Mouse (Mus musculus): ENCODE data around the gene Dnajc1.

Gene Dnajc1

DNA sequence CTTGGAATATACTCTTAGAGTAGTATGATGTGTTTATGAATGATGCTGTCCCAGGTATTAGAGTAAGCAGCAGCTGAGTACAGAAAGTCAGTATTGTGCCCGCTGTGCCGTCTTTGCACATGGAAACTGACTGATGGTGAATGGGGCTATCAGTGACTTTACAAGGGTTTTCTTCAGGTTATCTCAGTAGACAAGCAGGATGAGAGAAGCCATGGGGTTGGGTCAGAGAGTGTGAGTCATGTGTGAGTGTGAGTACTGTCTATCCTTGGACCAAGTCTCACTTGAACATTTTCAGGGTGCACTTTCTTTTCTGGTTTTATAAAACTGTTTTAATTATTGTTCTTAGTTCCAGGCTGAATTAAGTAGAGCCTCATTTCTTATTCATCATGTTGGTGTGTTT is 204.3 kb downstream of the Dnajc1 start:
- DNase-seq = no peak

DNA sequence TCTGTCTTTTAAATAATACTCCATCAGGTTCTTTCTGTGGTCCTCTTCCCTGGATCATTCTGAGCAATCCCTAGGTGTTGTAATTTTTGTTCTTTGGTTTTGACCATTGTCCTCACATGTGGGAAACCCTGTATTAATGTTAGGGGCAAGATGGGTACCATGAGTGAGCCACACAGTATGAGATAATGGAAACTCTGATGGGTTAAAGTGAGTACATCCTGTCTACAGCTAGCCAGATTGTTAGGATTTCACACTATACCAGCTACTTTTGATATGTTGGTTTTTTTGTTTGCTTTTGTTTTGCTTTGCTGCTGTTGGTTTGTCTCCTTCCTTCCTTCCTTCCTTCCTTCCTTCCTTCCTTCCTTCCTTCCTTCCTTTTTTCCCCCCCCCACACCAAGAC is 209.6 kb downstream of the Dnajc1 start:
- no peak for DNase-seq

DNA sequence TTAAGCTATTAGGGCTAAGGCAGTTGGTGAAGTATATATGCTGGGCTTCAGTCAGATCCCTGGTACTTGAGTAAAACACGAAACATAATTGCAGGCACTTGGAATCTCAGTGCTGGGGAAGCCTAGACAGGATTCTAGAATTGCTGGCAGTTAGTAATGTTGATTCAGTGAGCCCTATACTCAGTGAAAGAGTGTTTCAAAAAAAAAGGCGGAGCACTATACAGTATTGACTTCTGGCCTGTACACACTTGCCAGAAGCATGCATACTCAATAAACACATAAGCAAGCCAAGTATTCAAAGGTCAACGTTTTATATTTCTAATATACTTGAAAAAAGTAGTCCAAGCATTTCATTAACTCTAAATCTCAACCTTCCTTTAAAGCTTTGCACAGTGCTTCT is 211.0 kb downstream of the Dnajc1 start:
- DNase-seq = no peak

DNA sequence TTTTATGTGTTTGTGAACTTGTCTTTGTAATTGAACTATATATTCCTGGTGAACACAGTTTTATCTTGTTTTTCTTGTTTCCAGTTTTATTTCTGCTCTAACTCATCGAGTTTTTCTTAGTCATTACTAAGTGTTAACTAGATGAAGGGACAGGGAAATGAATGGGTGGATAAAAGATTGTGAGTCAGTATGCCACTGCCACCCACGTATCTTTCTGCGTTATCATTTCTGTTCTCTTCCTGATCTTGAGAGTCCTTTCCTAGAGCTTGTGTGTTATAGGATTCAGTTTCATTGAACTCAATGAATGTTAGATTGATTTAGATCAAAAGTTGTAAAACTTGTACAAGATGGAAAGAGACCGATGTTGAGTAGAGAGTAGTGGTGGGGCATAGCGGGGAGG is 212.3 kb downstream of the Dnajc1 start:
- DNase-seq = no peak

DNA sequence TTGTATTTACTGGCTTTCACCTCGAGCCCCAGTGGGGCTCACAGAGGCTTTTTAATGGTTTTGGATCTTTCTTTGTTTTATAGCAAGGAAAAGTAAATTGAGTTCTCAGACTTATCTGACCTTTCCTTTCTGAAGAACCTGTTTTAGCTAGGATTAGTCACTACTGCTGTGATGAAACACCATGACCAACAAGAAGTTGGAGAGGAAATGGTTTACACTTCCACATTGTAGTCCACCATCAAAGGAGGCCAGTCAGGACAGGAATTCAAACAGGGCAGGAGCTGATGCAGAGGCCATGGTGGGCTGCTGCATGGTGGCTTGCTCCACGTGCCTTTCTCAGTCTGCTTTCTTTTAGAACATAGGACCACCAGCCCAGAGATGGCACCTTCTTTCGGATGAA is 216.4 kb downstream of the Dnajc1 start:
- no peak for DNase-seq

DNA sequence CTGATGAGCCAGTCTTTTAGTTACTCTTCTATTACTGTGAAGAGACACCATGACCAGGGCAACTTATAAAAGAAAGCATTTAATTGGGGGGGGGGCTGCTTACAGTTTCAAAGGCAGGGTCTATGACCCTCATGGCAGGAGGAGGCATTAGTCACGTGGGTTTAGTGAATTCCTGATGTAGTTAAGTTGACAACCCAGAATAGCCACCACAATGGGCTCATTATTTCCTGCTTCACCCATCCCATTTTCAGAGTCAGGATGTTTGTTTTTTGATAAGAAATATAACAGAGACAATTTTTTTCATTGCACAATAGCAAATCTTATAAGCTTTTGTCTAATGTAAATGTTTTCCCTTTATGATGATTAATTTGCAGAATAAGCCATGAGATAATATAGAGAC is 217.4 kb downstream of the Dnajc1 start:
- DNase-seq = no peak

DNA sequence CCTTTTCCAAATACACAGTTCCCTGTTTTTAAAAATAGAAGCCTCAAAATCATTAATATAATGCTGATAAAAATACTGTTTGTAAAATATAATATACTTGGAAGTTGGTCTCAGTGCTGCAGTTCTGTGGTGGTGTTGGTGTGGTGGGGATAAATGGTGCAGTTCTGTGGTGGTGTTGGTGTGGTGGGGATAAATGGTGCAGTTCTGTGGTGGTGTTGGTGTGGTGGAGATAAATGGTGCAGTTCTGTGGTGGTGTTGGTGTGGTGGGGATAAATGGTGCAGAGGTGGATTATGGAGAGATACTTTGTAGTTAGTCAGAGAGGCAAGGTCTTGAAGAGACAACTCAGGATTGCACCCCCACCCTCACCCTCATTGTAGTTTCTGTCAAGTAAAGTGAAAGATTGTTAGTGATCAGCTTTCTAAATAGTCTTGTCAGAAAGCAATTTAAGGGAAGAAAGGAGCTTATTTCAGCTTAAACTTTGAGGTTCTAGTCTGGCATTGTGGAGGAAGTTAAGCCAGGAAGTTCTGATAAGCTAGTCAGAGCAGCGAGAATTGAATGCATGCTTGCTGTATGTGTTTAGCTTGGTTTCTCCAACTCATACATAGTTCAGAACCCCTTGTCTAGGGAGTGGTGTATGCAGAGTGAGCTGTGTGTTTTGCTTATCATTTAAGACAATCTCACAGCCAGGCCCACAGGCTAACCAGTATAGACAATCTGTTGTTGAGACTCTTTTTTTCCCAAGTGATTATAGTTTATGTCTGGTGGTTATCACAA is 223.3 kb downstream of the Dnajc1 start:
- DNase-seq = no peak

DNA sequence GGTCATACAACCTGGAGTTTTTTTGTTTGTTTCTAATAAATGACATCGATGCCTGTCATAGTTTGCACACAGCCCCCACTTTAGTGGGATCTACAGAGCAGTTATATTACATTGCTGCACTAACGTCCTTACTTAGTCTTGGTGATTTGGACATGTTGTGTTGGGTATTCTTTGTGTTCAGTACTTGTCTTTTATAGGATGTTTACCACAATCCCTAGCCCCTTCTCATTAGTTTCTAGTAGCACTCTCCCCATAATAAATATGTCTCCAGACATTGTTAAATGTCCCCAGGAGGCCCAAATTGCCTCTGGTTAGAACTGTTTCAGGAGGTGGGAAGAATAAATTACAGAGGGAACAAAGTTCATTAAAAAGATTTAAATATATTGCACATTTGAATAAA is 227.1 kb downstream of the Dnajc1 start:
- no peak for DNase-seq

DNA sequence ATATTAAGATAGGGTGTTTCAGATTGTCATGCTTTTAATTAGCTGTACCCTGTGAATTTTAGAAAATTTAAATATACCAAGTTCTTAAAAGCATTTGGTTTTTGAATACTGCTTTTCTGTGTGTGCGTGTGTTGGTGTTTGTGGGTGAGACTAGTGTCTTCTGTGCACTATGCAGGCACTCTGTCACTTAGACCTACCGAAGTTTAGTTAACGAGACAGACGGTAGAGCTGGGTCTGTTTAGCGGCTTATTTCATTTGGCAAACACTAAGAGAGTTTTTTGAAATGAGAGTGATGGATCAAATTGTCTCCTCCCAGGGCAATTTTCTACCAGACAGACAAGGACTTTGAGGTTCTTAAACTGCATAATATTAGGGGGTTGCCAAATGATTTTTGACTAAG is 231.6 kb downstream of the Dnajc1 start:
- DNase-seq = no peak

DNA sequence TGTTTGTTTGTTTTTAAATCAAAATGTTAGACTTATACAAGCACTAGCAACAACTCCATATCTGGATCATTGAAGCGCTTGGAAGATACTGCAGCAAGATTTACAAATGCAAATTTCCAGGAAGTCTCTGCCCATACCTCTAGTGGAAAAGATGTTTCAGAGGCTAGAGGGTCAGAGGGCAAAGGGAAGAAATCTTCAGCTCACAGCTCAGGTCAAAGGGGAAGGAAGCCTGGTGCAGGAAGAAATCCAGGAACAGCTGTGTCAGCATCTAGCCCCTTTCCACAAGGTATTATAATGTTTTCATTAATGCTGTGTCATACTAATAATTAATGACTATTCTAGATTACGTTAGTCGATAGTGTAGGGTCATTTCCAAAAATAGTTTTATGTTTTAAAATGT is 233.2 kb downstream of the Dnajc1 start:
- no peak for DNase-seq

DNA sequence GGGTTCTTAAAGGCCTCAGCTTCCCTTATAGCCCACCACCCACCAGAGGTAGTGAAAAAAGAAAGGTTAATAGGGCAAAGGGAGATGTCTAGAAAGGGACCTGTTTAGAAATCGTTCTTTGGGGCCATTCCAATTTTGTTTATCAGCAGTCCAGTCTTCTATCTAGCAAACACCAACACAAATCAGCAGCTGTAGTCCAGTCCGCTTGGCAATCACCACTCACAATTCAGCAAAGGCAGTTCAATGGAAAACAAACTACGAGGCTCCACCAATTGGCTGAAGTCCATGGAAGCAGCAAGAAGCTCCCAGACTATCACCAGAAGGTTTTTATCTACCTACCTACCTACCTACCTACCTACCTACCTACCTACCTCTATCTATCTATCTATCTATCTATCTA is 236.5 kb downstream of the Dnajc1 start:
- no peak for DNase-seq

Data from right cerebral cortex, postnatal 4 days (tissue).